Mouse (Mus musculus) neural tube, embryonic 15.5 days (tissue): Measurements from ENCODE around the gene Hk3. TPM values are rescaled to one million over a fixed set of nuclear protein-coding genes. Genes with fewer than 3 reads are reported as not detected.

Experiments
- ATAC-seq: fragments of 200-750 bp; cut with Nextera tagmentation; 2 replicates; pipeline ENCODE4 v1.8.0; 2017; ENCODE audit warnings: mild to moderate bottlenecking, moderate TSS enrichment, moderate library complexity; ENCODE audit not compliant: low FRiP score
- H3K27ac ChIP-seq: fragments of 300-500 bp; sonication (generic); replicated peaks from 2 replicates; pipeline ENCODE4 v1.5.1; 2015; ENCODE audit warnings: mild to moderate bottlenecking, inconsistent platforms
- H3K27me3 ChIP-seq: fragments of 300-500 bp; sonication (generic); replicated peaks from 2 replicates; pipeline ENCODE4 v1.6.1; 2015; ENCODE audit warnings: inconsistent platforms
- H3K36me3 ChIP-seq: fragments of 300-500 bp; sonication (generic); 2 replicates; pipeline ENCODE4 v1.6.1; 2015; ENCODE audit warnings: inconsistent platforms
- H3K4me1 ChIP-seq: fragments of 300-500 bp; sonication (generic); 2 replicates; pipeline ENCODE4 v1.6.1; 2015; ENCODE audit warnings: inconsistent platforms
- H3K4me2 ChIP-seq: fragments of 300-500 bp; sonication (generic); 2 replicates; pipeline ENCODE4 v1.6.1; 2015; ENCODE audit warnings: inconsistent platforms, mild to moderate bottlenecking, moderate library complexity
- H3K4me3 ChIP-seq: fragments of 300-500 bp; sonication (generic); replicated peaks from 2 replicates; pipeline ENCODE4 v1.5.1; 2015; ENCODE audit warnings: mild to moderate bottlenecking, inconsistent platforms
- H3K9ac ChIP-seq: fragments of 300-500 bp; sonication (generic); replicated peaks from 2 replicates; pipeline ENCODE4 v1.6.1; 2015; ENCODE audit warnings: mild to moderate bottlenecking, inconsistent platforms
- H3K9me3 ChIP-seq: fragments of 300-500 bp; sonication (generic); replicated peaks from 2 replicates; pipeline ENCODE4 v1.6.1; 2016; ENCODE audit warnings: inconsistent platforms
- WGBS: fragments of 180-500 bp; shearing (Covaris S2); methylation state at CpG from one replicate; pipeline ENCODE4 v1.1.7; 2015; ENCODE audit warnings: mixed read lengths; 5-methylcytosine and 5-hydroxymethylcytosine counted together
- polyA plus RNA-seq: library from polyadenylated mRNA; unstranded; fragments of >200 nt; fragmentation: Nextera tagmentation; extraction: Ambion mirVana; gene quantifications from 2 replicates; pipeline ENCODE4 v1.2.1, GENCODE M21; 2015

Gene Hk3
- polyA plus RNA-seq, 1 experiment from 2014 or later: 0.86 TPM

- Histone ChIP-seq H3K9me3 (no peaks in the 10 kb centered on the region), H3K36me3 (no peaks in the 10 kb centered on the region), H3K27ac (no peak overlapping the region), H3K4me2 (no peak overlapping the region), H3K4me1 (peaks cover 3% of the 10 kb centered on the region), H3K27me3 (0 out of 2 replicates have a peak, but pooled peaks cover 2% of the 10 kb centered on the region), H3K4me3 (no peak overlapping the region), H3K9ac (no peak overlapping the region)
- ATAC-seq: no peak
- 79% methylated on average over 8 of the region's 8 CpGs for WGBS
These were observed 3.1 kb downstream of the Hk3 start for GRCm38 (mm10) chr13:55017898-55018599.

- no peak overlapping the region for H3K4me2 ChIP-seq
- 0 out of 2 replicates have a peak, but pooled peaks cover 2% of the 10 kb centered on the region for H3K27me3 ChIP-seq
- no peaks in the 10 kb centered on the region for H3K36me3 ChIP-seq
- no peaks in the 10 kb centered on the region for H3K9me3 ChIP-seq
- H3K4me3 ChIP-seq: no peak overlapping the region
- 90% methylated on average over 12 of the region's 12 CpGs for WGBS
- H3K9ac ChIP-seq: no peak overlapping the region
- ATAC-seq: no peak
- H3K4me1 ChIP-seq: peaks cover 3% of the 10 kb centered on the region
- no peak overlapping the region for H3K27ac ChIP-seq
These were observed 3.9 kb downstream of the Hk3 start for GRCm38 (mm10) chr13:55017154-55017897.

GRCm38 (mm10) chr13:55014451-55014850, 6.7 kb downstream of the Hk3 start:
- no peak overlapping the region for H3K9ac ChIP-seq

GRCm38 (mm10) chr13:55013702-55014344, 7.4 kb downstream of the Hk3 start:
- no peaks in the 10 kb centered on the region for H3K36me3 ChIP-seq
- H3K4me3 ChIP-seq: no peak overlapping the region
- peaks cover 12% of the 10 kb centered on the region for H3K4me1 ChIP-seq
- ATAC-seq: no peak
- no peak overlapping the region for H3K4me2 ChIP-seq
- H3K27ac ChIP-seq: no peak overlapping the region
- WGBS: 9% methylated on average over 9 of the region's 9 CpGs
- H3K9me3 ChIP-seq: no peaks in the 10 kb centered on the region
- H3K9ac ChIP-seq: no peak overlapping the region
- 0 out of 2 replicates have a peak, but pooled peaks cover 2% of the 10 kb centered on the region for H3K27me3 ChIP-seq

More at GRCm38 (mm10) chr13:55014451-55014850, 6.7 kb downstream of the Hk3 start:
- peaks cover 10% of the 10 kb centered on the region for H3K4me1 ChIP-seq
- 34% methylated on average over 9 of the region's 9 CpGs for WGBS
- no peak for ATAC-seq
- H3K4me2 ChIP-seq: no peak overlapping the region
- H3K27me3 ChIP-seq: 0 out of 2 replicates have a peak, but pooled peaks cover 2% of the 10 kb centered on the region
- no peak overlapping the region for H3K4me3 ChIP-seq
- no peaks in the 10 kb centered on the region for H3K36me3 ChIP-seq
- H3K9me3 ChIP-seq: no peaks in the 10 kb centered on the region
- H3K27ac ChIP-seq: no peak overlapping the region

- H3K9me3 ChIP-seq: no peaks in the 10 kb centered on the region
- H3K9ac ChIP-seq: no peak overlapping the region
- 0 out of 2 replicates have a peak overlapping the region, but pooled peaks have one; percentile 2 for H3K4me2 ChIP-seq
- 0 out of 2 replicates have a peak, but pooled peaks cover 2% of the 10 kb centered on the region for H3K27me3 ChIP-seq
- no peaks in the 10 kb centered on the region for H3K36me3 ChIP-seq
- peak; percentile 23; the same call in 1 of the 2 replicates for ATAC-seq
- H3K4me1 ChIP-seq: peaks cover 21% of the 10 kb centered on the region
- no peak overlapping the region for H3K4me3 ChIP-seq
- H3K27ac ChIP-seq: no peak overlapping the region
- WGBS: 4% methylated on average over 14 of the region's 14 CpGs
These were observed 9.2 kb downstream of the Hk3 start for GRCm38 (mm10) chr13:55011981-55012478.

- WGBS: 92% methylated on average over 15 of the region's 15 CpGs
These were observed 10.1 kb downstream of the Hk3 start for GRCm38 (mm10) chr13:55011103-55011502.

GRCm38 (mm10) chr13:55008589-55008988, 12.6 kb downstream of the Hk3 start:
- Histone ChIP-seq H3K4me2 (no peak overlapping the region), H3K27me3 (peaks cover 8% of the 10 kb centered on the region), H3K27ac (no peak overlapping the region), H3K36me3 (0 out of 2 replicates have a peak, but pooled peaks cover 3% of the 10 kb centered on the region), H3K4me3 (no peak overlapping the region), H3K9ac (no peak overlapping the region), H3K9me3 (no peaks in the 10 kb centered on the region), H3K4me1 (peaks cover 28% of the 10 kb centered on the region)
- ATAC-seq: no peak
- 20% methylated on average over 6 of the region's 6 CpGs for WGBS

More at GRCm38 (mm10) chr13:55011103-55011502, 10.1 kb downstream of the Hk3 start:
- Histone ChIP-seq H3K27ac (no peak overlapping the region), H3K9ac (no peak overlapping the region), H3K27me3 (0 out of 2 replicates have a peak, but pooled peaks cover 4% of the 10 kb centered on the region), H3K9me3 (no peaks in the 10 kb centered on the region), H3K4me1 (peaks cover 23% of the 10 kb centered on the region), H3K36me3 (no peaks in the 10 kb centered on the region), H3K4me2 (no peak overlapping the region), H3K4me3 (no peak overlapping the region)
- ATAC-seq: no peak

- Histone ChIP-seq H3K4me2 (no peak overlapping the region), H3K4me3 (no peak overlapping the region), H3K4me1 (peaks cover 21% of the 10 kb centered on the region), H3K36me3 (peaks cover 11% of the 10 kb centered on the region; the same call in 1 of the 2 replicates), H3K9ac (no peak overlapping the region), H3K27ac (no peak overlapping the region), H3K9me3 (no peaks in the 10 kb centered on the region), H3K27me3 (peaks cover 15% of the 10 kb centered on the region)
- no peak for ATAC-seq
- 58% methylated on average over 7 of the region's 7 CpGs for WGBS
These were observed 14.8 kb downstream of the Hk3 start for GRCm38 (mm10) chr13:55006415-55006742.

- Histone ChIP-seq H3K4me1 (peaks cover 21% of the 10 kb centered on the region), H3K36me3 (peaks cover 14% of the 10 kb centered on the region; the same call in 1 of the 2 replicates), H3K27ac (no peak overlapping the region), H3K4me3 (no peak overlapping the region), H3K9me3 (no peaks in the 10 kb centered on the region), H3K9ac (no peak overlapping the region), H3K4me2 (no peak overlapping the region), H3K27me3 (peaks cover 15% of the 10 kb centered on the region)
- no peak for ATAC-seq
- WGBS: 55% methylated on average over 31 of the region's 31 CpGs
These were observed 15.3 kb downstream of the Hk3 start for GRCm38 (mm10) chr13:55005691-55006414.

GRCm38 (mm10) chr13:55004646-55005045, 16.5 kb downstream of the Hk3 start:
- Histone ChIP-seq H3K4me2 (no peak overlapping the region), H3K9ac (no peak overlapping the region), H3K36me3 (peaks cover 19% of the 10 kb centered on the region; the same call in 1 of the 2 replicates), H3K27ac (no peak overlapping the region), H3K9me3 (no peaks in the 10 kb centered on the region), H3K27me3 (peaks cover 20% of the 10 kb centered on the region), H3K4me1 (peaks cover 21% of the 10 kb centered on the region), H3K4me3 (no peak overlapping the region)
- ATAC-seq: no peak
- WGBS: 74% methylated on average over 11 of the region's 11 CpGs

GRCm38 (mm10) chr13:55002090-55002489, 19.1 kb downstream of the Hk3 start:
- WGBS: 87% methylated on average over 10 of the region's 10 CpGs
- no peak for ATAC-seq
- no peak overlapping the region for H3K27ac ChIP-seq
- H3K4me3 ChIP-seq: no peak overlapping the region
- H3K9ac ChIP-seq: no peak overlapping the region
- peaks cover 10% of the 10 kb centered on the region; the same call in 1 of the 2 replicates for H3K4me1 ChIP-seq
- H3K36me3 ChIP-seq: peaks cover 32% of the 10 kb centered on the region
- no peaks in the 10 kb centered on the region for H3K9me3 ChIP-seq
- peaks cover 20% of the 10 kb centered on the region for H3K27me3 ChIP-seq
- H3K4me2 ChIP-seq: no peak overlapping the region
